Mouse (Mus musculus) adrenal gland, postnatal 4 days (tissue): ENCODE results near the gene Asic1. TPM values are rescaled to one million over a fixed set of nuclear protein-coding genes. Genes with fewer than 3 reads are reported as not detected.

Source experiments
- DNase-seq, 2 experiments: peaks; one replicate each; pipeline ENCODE4 v3.0.0; 2021 to 2022; ENCODE audit warnings: low spot score in 2 of 2, mixed read lengths in 2 of 2
- total RNA-seq, 2 experiments: library from RNA; stranded (reverse); gene quantifications; 2 replicates each; pipeline ENCODE4 v1.2.3; 2021

The Asic1 gene
- total RNA-seq, 2 experiments from 2014 or later = 1.4 to 1.5 TPM

GRCm38 (mm10) chr15:99663964-99664599, 6.1 kb upstream of the Asic1 start:
- DNase-seq = no peak

- no peak for DNase-seq
Measured at GRCm38 (mm10) chr15:99664600-99665451, 5.3 kb upstream of the Asic1 start.

- no peak for DNase-seq
Measured at GRCm38 (mm10) chr15:99667544-99667943, 2.6 kb upstream of the Asic1 start.

GRCm38 (mm10) chr15:99668881-99669280, 1.3 kb upstream of the Asic1 start:
- peak; percentile 40 to 45 for DNase-seq

GRCm38 (mm10) chr15:99669392-99669791, 776 bp upstream of the Asic1 start:
- no peak for DNase-seq

- no peak for DNase-seq
Measured at GRCm38 (mm10) chr15:99670964-99671670, 949 bp downstream of the Asic1 start.

- no peak for DNase-seq
Measured at GRCm38 (mm10) chr15:99671783-99672182, 1.6 kb downstream of the Asic1 start.

- DNase-seq = no peak
Measured at GRCm38 (mm10) chr15:99674866-99675265, 4.7 kb downstream of the Asic1 start.

GRCm38 (mm10) chr15:99677089-99677488, 6.9 kb downstream of the Asic1 start:
- DNase-seq = no peak

- DNase-seq = no peak
Measured at GRCm38 (mm10) chr15:99678063-99678800, 8.1 kb downstream of the Asic1 start.

GRCm38 (mm10) chr15:99679008-99679407, 8.8 kb downstream of the Asic1 start:
- DNase-seq = no peak

- no peak for DNase-seq
Measured at GRCm38 (mm10) chr15:99682880-99683279, 12.7 kb downstream of the Asic1 start.

- no peak for DNase-seq
Measured at GRCm38 (mm10) chr15:99684156-99684555, 14.0 kb downstream of the Asic1 start.

- DNase-seq = peak in 1 of 2 experiments; percentile 38
Measured at GRCm38 (mm10) chr15:99688712-99689111, 18.5 kb downstream of the Asic1 start.

- no peak for DNase-seq
Measured at GRCm38 (mm10) chr15:99690924-99691323, 20.8 kb downstream of the Asic1 start.

- DNase-seq = no peak
Measured at GRCm38 (mm10) chr15:99691976-99692375, 21.8 kb downstream of the Asic1 start.

GRCm38 (mm10) chr15:99697309-99697708, 27.1 kb downstream of the Asic1 start:
- DNase-seq = no peak

- no peak for DNase-seq
Measured at GRCm38 (mm10) chr15:99698533-99699085, 28.4 kb downstream of the Asic1 start.

GRCm38 (mm10) chr15:99699715-99700114, 29.5 kb downstream of the Asic1 start:
- DNase-seq = no peak

- DNase-seq = no peak
Measured at GRCm38 (mm10) chr15:99700219-99701106, 30.3 kb downstream of the Asic1 start.
